Mouse (Mus musculus) cerebellum, adult 2 months (tissue): ENCODE data around the gene Fam104a.

Experiments used
- CTCF ChIP-seq: fragments of 200-500 bp; IDR thresholded peaks from 2 replicates; pipeline ENCODE4 v1.5.1; 2011; ENCODE audit warnings: low read depth, mild to moderate bottlenecking, control low read depth, low read length, moderate library complexity, borderline replicate concordance; ENCODE audit not compliant: insufficient read depth
- POLR2A ChIP-seq: fragments of 200-500 bp; IDR thresholded peaks from 2 replicates; pipeline ENCODE4 v1.6.1; 2011; ENCODE audit warnings: low read length, control low read depth, borderline replicate concordance; ENCODE audit not compliant: insufficient read depth

DNA sequence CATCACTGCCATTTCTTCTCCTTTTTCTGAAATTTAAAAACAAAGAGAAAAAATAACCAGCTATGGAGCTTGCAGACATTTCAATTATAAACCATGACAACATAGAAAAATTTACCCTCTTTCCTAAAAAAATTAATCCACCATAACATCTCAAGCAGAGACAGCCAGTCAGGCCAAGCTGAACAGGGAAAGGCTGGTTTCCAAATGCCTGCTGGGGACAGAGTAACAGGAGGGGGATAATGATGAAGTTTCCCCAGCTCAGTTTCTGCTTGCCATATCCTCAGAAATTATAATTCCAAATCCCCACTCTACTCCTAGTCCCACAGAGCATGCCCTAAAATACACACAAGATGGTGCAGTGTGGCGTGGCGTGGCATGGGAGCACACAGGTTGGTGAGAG, 6.6 kb downstream of the Fam104a start:
- TF ChIP-seq CTCF (no peak), POLR2A (no peak)
